Mouse (Mus musculus) adrenal gland (tissue): Measurements from ENCODE around the gene Kndc1.

Source experiments
- intact Hi-C: fragments of 180-260 bp; cut with DNase I; formaldehyde crosslinking; loops from one replicate; pipeline ENCODE4 v1.15.1; 2025
- long read RNA-seq, 2 experiments: library from polyadenylated mRNA; unstranded; transcript quantifications; one replicate each; pipeline ENCODE4 v2.0.0; 2020; ENCODE audit warnings: borderline replicate concordance in 1 of 2; ENCODE audit not compliant: insufficient replicate concordance in 1 of 2

Kndc1 gene
- long read RNA-seq, experiment 1: 0 reads
- long read RNA-seq, experiment 2, partial matches to known transcripts: 1 of 1 reads
- long read RNA-seq, experiment 2, other reads (novel, unspliced or antisense): 0 of 1 reads

DNA sequence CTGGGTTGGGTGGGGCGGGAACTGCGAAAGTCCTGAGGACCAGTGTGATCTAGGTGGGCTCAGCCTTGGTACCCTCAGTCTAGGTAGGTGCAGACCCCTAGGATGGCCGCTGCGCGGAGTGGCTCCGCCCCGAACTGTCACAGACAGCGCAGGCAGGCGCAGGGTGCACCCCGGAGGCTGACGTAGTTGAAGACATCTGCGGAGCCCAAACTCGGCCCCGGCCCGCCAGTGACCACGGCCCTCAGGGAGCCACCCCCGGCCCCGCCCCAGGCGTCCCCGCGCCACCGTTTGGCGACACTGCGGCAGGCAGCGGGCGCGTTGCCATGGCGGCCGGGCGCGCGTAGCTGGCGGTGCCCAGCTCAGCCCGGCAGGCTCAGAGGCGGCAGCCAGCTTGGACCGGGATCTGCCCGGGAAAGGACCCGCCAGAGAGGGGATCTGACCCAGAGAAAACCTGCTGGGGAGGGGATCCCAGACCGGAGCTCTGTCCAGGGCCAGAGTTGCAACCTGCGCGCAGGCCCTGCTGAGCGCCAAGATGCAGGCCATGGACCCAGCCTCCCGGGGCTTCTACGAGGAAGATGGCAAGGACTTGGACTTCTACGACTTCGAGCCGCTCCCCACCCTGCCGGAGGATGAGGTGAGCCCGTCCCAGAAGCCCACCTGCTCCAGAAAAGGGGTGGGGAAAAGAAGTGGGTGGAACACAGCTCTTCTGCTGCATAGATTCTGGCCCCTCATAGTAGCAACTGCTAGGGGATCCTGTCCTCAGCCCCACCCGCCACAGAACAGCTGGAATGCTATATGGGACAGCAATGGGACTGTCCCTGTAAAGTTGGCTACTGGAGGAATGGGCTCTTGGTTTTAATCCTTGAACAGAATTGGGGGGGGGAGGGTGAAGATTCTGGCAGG lies at the start of gene Kndc1:
Gene Kndc1 (plus strand): TSS at position 42 of the 903 bp plus-strand sequence.
- intact Hi-C loops: no loop called here

DNA sequence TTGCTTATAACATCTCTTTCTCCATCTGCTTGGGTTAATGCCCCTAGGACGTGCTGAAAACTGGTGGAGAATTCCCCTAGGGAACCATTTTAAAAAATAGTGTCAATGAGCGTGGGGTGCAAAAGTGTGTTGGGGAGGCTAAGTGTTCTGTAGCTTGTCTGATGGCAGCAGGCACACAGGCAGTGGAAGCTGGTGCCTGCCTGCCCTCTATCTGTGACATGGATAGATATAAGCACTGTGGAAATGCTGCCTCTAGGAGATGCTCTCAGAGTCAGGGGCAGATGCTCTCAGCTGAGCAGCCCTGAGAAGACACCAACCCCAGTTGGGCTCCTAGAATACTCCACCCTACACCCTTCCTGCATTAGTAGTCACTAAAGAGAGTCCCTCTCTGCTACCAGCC lies 49.4 kb upstream of the Kndc1 start:
- intact Hi-C loops: no loop called here

DNA sequence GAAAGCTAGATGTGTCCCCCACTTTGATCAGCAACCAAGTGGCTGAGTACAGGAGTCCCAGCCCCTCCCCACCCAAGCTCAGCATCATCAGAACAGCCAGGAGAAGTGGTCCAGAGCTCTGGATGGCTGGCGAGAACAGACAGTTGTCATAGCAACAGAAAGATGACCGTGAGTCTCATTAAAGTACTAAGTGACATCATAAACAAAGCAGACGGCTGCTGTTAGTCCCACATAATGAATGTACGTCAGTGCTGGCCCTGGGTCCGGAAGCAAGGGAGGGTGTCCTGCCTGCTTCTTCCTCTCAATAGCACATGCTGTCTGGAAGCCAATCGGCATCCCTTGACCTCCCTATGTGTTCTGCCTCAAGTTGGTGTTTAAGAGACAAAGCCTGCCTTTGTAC lies 44.3 kb upstream of the Kndc1 start:
- intact Hi-C loops: no loop called here

DNA sequence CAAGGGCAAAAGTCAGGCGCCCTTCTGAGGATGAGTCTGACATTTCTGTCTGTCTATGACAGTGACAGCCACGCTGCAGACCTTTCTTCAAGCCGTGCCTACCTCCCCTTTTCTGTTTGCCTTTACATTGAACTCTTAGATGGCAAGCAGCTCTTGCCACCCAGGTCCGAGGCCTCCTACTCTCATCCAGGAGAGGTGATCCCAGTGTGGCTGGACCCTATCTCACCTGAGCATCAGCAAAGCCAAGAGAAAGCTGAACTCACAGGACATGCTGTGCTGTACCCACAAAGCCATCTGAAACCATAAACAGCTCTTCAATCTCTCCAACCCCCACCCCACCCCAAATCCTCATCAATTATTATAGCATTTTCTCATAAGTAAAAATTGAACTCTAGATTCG lies 43.8 kb upstream of the Kndc1 start:
- intact Hi-C loops: no loop called here

DNA sequence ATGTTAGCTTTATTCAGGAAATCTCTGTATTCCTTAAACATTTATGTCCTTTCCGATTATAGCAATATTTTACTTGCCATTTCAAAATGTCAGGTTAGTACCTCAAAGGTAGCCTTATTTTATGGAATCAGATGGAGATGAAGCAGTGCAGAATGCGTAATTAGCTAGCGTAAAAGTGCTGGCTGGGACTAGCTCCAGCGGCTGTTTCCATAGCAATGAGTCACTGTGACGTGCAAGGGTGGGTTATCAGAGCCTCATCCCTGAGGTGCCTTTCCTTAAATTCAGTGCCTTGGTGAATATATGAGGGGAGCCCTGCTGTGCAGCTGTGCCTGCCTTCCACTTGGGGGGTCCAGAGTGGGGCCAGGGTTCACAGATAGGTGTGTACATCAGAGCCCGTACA lies 43.4 kb upstream of the Kndc1 start:
- intact Hi-C loops: no loop called here

DNA sequence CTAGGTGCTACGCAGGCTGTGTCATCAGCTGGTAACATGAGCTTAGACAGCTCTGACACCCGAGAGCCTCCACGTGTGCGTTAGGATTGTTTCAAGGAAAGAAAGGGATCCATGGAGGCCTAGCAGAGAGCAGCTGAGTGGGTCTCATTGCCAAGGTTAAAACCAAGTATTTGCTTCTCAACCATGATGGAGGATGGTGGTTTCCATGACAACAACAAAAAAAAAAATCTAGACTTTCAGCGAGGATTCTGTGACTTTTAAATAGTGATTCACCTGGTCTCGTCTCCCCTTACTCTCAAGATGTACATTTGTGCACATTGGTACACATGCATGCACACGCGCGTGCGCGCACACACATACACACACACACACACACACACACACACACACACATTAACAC lies 39.2 kb upstream of the Kndc1 start:
- intact Hi-C loops: no loop called here

DNA sequence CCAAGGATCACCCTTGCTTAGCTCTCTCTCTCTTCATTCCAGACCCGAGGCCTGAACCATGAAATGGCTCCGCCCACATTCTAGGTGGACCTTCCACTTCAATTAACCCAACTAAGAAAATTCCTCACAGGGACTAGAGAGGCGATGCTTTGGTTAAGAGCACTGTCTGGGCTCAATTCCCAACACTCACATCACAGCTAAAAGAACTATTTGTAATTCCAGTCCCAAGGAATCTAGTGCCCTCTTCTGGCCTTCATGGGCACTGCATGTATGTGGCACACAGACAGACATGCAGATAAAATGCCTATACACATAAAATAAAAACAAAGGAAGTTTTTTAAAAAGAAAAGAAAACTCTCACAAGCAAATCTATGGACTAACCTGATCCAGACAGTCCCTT lies 33.1 kb upstream of the Kndc1 start:
- intact Hi-C loops: loop anchor here (2.0 kb wide), 1 partner anchor 213 kb away; no protein-coding TSS in a partner anchor

DNA sequence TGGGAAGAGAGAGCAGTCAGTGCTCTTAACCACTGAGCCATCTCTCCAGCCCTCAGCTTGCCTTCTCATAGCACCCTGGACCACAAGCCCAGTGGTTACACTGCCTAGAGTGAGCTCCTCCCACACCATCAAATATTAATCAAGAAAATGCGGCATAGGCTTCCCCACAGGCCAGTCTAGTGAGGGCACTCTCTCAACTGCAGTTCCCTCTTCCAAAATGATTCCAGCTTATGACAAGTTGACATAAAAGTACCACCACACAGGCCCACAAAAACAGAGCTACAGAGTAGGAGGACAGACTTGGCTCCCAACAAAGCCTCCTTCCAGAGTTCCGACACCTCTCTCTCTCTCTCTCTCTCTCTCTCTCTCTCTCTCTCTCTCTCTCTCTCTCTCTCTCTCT lies 31.4 kb upstream of the Kndc1 start:
- intact Hi-C loops: no loop called here

DNA sequence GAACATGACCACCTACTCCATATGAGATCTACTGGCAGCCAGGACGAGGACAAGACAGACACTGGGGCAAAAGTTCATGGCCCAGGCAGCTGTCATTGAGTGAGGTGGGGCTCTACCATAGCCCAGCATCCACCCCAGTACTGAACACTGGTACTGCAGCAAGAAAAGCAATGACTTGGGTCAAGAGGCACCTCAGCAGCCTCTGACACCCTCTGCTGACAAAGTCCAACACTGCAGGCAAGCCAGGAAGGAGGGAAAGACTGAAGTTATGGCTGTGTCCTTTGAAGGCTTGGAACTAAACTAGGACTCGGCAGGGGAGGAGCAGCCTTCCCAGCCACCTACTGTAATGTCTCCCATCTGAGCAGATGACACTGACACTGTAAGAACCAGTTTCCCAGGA lies 30.2 kb upstream of the Kndc1 start:
- intact Hi-C loops: no loop called here

DNA sequence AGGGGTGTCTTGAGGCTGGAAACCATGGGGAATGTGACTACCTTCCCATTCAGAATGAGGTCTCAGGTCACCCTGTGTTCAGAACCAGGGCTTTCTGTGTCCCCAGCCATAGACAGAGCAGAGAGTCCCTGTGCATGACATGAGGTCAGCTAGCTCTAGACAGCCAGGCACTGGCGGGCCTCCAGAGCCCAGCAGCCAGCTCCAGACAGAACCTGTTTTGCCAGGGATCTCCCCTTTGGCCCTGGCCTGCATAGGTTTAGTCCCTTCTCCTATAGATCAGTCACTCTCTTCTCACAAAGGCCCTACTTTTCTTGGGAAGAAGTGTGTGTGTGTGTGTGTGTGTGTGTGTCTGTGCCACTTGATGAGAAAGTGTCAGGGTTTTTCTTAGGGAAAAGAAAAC lies 29.6 kb upstream of the Kndc1 start:
- intact Hi-C loops: no loop called here

DNA sequence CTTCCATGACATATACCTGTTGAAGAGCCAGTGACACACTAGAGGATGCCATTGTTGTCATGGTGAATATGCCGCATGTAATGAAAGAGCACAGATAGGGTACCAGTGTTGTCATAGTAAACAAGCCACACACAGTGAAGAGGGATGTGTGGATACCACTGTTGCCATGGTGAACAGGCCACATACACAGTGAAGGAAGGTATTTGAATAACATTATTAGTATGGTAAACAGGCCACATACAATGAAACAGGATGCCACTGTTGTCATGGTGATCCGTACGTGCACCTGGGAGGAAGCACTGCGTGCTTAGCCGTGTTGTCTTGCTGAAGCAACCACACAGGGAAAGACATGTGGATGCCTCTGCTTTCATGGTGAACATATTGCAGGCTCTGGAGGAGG lies 23.5 kb upstream of the Kndc1 start:
- intact Hi-C loops: no loop called here

DNA sequence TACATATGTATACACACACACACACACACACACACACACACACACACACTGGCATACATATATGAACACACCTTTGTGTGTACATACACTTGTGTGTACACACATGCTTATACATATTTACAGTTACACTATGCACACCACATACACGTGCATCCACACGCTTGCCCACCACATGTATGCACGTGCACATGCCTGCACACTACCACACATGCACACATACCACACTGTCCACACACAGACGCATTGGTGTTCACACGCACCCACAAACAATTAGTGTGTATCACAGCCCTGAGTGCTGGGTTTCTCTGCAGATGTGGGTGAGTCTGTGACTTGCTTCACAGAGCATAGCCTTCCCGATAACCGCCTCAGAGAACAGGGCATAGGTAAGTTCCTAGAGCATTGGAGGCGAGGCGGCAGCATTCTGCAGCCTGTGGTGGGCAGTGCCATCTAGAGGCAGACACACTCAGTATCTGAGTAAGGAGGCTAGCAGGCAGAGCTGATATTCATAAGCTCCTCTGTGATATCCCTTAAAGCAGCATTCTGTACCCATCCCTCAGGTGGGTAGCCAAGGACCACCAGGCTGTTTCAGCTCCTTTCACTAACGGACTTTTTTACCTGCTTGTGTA lies 17.2 kb upstream of the Kndc1 start:
- intact Hi-C loops: no loop called here

DNA sequence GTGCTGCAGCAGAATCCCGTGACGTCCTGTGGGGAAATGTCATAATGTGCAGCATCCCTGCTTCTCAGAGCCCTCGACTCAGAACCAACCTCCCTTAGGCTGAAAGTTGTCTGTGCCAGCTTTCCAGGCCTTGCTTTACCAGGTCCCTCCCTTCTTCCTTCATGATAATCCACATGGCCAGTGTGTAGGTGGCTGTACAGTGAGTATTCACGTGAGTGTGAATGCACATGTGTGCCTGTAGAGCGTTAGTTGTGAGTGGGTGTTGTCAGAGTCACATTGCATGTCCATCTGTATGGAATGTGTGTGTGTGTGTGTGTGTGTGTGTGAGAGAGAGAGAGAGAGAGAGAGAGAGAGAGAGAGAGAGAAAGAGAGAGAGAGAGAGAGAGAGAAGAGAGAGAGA lies 16.4 kb upstream of the Kndc1 start:
- intact Hi-C loops: no loop called here

DNA sequence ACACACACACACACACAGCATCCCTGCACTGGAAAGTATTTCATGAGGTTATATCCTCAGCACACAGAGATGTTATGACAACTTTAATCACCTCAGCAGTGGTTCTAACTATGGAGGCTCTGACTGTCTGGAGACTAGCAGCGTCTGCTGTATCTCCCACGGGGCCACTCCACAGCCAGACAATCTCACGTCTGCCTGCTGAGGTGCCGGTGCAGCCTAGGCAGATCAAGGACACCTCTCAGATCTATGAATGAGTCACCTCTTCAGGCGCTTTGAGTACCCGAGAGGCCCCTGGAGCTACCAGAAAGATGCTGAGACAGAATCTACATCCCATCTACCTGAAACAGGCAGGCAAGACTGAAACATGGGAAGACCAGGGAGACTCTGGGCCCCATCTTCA lies 15.9 kb upstream of the Kndc1 start:
- intact Hi-C loops: no loop called here

DNA sequence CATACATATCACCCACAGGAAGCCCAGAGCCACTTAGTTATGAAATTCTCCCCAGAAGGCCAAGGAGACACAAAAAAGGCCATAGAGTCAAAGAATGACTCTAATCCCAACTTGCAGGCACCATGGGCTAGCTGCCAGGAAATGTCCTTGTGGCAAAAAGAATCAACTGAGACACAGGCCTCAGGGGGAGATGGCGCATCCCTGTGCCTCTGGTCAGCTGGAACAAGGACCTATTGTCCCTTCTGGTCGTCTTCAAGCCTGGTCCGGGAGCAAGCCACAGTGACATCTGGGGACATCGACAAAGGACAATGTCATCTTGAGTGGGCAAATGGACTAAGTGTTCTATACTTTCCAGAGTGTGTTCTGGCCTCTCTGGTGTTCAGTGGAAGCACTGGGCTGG lies 11.0 kb upstream of the Kndc1 start:
- intact Hi-C loops: no loop called here

DNA sequence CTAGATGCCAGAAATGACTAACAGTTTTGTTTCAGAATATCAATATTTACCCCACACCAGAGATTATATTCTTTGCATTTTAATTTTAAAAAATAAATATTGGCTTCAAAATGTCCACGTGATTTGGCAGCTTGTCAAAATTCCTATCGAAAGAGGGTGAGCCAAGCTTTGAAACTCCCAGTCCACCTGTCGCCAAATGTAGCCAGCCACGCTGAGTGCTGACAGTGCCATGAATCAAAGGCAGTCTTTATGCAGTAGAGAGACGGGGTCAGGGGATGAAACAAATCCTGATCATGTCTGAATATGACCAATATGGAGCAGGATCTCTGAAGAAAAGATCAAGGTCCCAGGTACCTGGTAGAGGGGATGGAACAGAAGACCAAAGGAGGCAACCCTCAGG lies 2.7 kb upstream of the Kndc1 start:
- intact Hi-C loops: no loop called here

DNA sequence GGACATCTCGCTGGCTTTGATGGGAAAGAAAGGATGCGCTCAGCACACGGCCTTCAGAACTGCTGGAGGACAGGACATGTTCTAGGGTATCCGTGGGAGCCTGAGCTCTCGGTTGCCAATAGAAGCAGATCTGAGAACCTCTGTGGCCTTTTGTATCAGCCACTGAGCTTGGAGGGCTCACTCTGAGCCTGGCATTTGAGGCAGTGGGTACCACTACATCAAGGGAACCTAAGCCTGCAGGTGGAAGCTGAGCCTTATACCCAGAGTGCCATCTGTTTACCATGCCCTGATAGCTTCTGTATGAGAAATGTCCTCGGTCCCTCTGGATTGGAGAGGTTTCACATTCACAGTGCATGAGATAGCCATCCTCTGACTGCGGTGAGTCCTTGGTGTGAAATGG lies 1.8 kb downstream of the Kndc1 start:
- intact Hi-C loops: no loop called here

DNA sequence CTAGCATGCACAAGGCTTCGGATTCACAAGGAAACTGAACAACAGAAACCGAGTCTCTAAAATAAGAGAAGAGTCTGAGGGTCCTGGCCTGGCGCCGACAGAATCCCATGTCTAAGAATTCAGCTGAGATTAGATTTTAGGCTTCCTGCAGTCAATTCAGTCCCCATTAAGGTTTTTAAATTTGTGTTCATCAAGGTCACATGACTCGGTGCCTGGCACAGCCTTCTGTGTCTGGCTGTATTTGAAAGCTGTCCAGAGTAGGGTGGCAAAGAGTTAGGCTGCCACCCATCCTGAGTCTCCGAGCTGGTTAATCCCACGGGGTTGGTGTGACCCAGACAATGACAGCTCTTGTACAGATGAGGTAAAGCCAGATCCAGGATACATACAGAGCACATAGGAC lies 2.3 kb downstream of the Kndc1 start:
- intact Hi-C loops: no loop called here

DNA sequence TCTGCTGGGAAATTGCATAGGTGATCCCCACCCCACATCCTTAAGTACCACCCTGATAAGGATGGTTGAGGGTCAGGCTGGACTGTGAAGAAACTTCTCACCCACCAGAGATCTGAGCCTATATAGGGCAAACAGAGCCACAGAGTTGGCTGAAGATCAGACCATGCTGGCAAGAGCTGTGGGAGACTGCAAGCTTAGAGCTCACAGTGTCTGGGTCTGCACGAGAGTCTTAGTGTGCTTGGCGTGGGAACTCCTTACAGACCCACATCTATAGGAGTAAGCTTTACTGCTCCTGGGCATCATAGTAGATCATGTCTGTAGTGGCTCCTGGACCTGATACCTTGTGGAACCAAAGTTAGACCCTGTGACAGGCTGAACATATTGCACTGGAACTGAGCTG lies 4.1 kb downstream of the Kndc1 start:
- intact Hi-C loops: no loop called here

DNA sequence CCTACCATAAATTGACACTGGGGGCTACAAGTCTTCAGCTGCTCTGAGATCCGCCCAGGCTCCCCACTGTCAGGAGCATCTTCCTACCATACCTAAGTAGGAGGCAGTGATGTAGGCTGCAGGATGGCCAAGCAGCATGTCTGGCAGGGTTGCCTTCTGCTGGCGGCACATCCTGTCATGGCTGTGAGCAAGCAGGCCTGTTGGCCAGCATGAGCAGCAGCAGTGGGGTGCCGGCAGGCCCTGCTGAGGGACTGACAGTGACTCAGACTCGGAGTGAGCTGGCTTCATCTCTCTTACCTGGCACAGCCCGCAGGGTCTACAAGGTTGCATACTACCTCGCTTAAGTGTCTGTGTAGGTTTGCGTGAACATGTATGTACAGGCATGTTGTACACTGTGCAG lies 5.0 kb downstream of the Kndc1 start:
- intact Hi-C loops: no loop called here

DNA sequence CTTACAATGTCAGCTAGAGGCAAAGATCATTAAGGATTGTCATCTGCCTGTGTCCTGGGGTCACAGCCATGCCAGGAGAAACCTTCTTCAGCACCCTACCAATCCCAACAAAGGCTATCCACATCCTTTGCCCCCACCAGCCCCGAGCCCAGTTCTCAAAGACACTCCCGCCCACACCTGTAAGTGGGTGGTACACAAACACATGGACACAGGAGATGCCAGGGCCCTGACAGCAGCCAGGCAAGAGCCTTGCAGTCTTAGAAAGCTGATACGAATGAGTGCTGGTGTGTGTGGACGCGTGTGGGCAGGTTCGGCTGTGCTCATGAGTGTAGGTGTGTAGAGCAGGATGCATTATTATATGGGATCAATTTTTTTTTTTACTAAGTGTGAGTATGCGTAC lies 6.0 kb downstream of the Kndc1 start:
- intact Hi-C loops: no loop called here

DNA sequence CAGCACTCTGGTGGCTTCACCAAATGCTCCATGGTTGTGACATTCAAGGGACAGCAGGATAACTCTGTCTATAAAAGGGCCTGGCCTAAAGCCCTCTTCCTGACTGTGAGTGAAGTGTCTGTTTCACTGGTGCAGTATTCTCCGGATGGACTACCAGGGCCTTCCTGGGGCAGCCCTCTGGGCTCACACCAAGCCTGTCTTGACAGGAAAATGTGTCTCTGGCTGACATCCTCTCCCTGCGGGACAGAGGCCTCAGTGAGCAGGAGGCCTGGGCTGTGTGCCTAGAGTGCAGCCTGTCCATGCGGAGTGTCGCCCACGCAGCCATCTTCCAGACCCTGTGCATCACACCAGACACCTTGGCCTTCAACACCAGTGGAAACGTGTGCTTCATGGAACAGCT lies 6.4 kb downstream of the Kndc1 start:
- intact Hi-C loops: no loop called here

DNA sequence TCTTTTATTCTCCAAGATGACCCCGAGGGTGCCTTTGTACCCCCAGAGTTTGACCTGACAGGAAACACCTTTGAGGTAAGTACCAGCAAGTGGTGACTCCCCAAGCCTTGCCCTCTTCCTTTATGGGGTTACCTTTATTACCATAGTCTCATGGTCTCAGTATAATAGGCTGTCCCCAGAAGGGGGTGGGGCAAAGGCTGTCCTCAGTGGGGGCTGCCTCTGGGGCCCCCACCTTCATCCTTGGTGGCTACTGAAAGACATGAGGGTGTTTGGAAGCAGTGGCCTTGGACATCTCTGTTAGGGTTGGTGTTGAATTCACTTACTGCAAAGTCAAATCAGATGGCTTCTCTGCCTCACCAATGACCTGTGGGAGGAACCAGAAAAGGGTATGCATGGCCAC lies 7.5 kb downstream of the Kndc1 start:
- intact Hi-C loops: no loop called here
